Mouse (Mus musculus) spleen, embryonic (tissue): ENCODE data around the gene Traf6.

Source experiments
- CTCF ChIA-PET: fragments of 350-600 bp; sonication (Branson Sonifier 250); formaldehyde crosslinking; loops from one replicate; lab custom pipeline; 2022; lab: Charles Lee

Traf6 gene

DNA sequence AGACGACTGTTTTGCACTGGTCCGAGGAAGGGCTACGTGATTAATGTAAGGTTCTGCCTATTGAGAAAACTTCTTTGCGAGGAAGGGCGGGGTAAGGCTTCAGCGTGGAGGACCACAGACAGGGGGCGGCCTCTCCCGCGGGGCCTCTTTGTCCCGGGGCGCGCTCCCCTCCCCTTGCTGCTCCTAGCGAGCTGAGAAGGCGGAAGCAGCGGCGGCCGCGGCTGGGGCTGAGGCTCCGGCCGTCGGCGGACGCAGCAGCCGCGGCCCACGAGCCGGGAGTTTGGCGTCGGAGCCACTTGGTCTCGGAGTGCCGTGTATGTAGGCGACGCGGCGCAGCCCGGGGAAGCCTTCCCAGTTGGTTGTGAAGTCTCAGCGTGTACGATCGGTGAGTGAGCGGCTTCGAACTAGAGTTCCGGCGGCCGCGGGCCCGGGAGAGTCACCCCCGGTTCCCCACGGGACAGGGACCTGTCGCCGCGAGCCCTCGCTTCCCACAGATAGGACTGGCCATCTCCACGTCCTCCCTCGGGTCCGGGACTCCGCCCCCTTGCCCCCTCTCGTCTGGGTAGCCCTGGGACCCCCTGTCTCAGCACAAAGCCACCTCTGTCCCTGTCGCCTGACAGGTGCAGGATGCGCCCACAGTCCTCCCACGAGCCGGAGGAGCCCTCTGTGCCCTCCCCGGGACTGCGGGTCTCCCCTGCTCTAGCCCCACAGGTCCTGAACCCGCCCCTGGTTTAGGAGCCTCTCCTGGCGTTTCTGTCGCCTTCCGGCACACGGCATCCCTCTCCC, at the start of gene Traf6:
TSS of gene Traf6 (plus strand) at position 194 of the 786 bp plus-strand sequence.
- CTCF ChIA-PET, result interaction anchor here (0.5 to 0.6 kb wide), 2 partner anchors 14 to 21 kb away, joined by 3 to 8 read pairs; no protein-coding TSS in a partner anchor

DNA sequence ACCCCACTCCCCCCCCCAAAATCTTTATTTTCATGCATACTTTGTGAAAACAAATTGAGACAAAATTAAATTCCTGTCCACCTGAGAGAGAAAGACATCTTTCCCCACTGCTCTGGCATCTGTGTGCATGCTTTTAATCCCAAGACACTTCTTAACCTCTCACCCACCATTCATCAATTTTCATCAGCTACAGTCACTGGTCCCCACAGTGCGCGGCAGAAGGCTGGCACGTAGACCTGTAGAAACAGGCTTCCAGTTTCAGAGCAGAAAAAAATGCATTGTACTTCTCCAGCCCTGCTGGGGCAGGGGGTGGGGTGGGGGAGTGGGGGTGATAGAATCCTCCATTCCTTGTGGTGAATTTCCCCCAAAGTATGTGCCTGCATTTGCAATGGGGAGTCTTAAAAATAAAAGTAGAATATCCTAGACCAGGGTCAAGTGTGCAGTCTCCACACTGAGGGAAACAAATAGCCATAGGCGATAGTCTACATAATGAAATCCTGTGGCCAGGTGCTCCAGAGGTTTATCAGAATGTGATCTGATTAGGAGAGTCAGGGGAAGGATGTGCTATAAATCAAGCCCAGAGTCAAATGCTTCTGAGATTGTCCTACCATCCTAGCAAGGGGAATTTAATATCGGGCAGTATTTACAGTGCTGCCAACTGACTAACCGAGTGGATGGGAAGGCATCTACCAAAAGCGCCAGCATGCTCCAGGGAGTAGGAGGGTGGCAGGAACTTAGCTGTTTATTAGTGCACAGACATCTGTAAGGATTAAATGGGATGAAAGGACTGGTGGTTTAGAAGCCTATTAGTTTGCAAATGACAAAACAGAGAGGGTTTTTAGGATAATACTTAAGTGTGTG, 39.0 kb upstream of the Traf6 start:
- CTCF ChIA-PET, result no interaction called here

DNA sequence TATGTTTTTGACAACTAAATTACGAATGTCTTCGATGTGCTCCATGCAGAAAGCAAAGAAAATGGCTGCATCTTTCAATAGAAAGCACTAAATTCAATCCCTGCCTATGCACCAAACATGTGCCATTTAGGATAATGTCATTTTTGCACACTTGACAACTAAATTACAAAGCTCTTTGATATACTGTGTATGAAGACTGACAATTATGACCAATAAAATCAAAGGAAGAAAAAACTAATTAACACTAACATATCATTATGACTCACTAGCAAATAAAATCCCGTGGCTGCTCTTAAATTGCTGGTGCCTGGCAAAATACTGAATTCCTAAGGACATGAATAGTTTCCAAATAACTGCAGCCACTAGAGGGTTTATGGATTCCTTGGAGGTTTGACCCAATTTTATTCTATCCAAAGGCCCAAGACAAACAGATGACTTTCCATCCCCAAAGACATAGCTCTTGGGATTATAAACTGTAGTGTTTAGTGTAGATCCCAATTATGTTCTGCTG, 38.3 kb upstream of the Traf6 start:
- CTCF ChIA-PET, result no interaction called here

DNA sequence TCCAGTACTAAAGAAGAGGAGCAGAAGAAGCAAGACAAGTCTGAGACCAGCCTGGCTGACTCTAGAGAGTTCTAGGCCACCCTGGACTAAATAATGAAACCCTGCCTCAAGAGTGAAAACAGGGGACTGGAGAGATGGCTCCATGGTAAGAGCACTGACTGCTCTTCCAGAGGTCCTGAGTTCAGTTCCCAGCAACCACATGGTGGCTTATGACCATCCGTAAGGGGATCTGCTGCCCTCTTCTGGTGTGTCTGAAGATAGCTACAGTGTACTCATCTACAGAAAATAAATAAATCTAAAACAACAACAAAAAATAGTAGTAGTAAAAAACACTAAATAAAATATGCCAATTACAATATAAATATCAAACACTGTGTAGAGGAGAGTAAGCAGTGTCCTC, 32.4 kb upstream of the Traf6 start:
- CTCF ChIA-PET, result no interaction called here

DNA sequence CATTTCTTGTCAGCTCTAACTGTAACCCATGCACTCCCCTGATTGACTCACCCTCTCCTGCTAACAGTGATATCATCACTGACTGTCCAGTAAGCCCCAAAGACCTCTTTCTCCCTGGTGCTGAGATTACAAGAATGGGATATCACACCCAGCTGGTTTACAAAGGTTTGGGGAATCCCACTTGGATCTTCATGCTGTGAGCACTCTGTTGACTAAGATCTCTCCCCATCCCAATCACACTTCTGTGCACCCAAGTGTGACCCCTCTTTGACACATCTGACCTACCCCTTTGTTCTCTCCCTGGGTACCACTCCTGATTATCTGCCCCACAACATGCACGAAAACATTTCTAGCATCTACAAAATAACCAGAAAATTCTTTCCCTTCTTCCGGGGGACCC, 29.9 kb upstream of the Traf6 start:
- CTCF ChIA-PET, result no interaction called here

DNA sequence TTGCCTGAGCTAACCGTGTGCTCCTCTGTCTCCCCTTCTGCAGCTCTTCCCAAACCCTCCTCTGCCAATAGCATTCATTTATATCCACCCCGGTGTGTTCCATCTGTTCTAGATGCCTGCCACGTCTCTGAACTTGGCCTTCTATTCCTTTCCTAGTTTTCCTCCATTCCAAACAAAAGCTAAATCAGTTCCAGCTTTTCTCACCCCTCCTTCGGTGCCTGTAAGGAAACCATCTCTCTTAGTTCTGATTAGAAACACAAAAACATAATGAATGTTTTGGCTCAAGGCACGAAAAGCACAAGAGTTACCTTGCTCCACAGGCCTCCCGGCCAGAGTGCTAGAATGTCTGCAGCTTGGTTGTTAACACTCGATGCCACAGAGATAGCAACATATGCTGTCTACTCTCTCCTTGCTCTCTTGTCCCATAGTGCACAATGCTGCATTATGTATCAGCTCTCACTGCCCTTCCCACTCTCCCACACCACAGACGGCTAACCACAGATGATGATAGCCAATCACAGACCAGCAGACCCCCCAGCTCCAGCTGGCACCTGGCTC, 29.0 kb upstream of the Traf6 start, which contains the start of the genes Rag1 and B230118H07Rik:
TSS of gene Rag1 (minus strand) at position 388 of the 558 bp plus-strand sequence.
TSS of gene B230118H07Rik (minus strand) at position 419 of the 558 bp plus-strand sequence.
- CTCF ChIA-PET, result no interaction called here

DNA sequence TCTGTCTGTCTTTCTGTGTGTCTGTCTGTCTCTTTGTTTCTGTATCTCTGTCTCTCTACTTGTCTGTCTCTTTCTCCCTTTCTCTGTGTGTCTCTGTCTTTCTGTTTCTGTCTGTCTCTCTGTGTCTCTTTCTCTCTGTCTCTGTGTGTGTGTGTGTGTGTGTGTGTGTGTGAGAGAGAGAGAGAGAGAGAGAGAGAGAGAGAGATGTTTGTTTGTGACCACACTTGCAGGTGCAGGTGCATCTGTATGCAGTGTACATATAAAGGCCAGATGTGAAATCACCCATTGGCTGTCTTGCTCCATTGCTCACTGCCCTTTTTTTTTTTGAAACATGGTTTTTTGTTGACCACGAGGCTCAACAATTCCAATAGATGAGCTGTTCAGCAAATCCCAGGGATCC, 27.8 kb upstream of the Traf6 start:
- CTCF ChIA-PET, result no interaction called here

DNA sequence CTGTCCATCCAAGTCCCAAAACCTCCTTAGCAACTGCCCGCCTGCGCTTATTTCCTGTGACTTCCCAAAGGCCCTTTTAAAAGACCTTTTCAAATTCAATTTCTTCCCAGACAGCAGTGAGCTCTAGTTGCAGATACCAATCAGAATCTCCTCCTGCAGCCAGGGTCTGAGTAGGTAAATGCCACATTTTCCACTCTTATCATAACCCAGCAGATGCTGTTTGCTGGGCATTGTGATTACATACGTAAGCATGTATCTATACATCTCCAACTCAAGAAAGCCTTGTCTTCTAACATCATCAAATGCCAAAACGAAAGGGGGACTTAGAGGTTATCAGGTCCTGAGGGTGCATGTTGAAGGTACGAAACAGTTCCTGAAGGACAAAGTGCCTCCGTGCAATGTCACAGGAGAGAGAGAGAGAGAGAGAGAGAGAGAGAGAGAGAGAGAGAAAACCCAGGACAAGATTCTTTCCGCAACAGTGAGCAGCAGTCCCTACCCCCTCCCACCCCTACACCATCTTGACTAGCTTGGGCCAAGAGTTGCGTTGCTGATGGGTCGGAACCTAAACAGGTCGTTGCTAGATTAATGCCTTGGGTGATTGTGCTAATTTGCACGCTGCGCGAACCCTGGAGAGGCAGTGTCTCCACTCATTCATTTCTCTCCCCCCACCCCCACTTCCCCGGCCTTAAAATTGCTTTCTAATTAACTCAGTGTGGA, 25.9 kb upstream of the Traf6 start:
- CTCF ChIA-PET, result interaction anchor here (0.6 to 1.5 kb wide), 4 partner anchors 31 to 180 kb away, joined by 3 to 5 read pairs (median 3); no protein-coding TSS in a partner anchor

DNA sequence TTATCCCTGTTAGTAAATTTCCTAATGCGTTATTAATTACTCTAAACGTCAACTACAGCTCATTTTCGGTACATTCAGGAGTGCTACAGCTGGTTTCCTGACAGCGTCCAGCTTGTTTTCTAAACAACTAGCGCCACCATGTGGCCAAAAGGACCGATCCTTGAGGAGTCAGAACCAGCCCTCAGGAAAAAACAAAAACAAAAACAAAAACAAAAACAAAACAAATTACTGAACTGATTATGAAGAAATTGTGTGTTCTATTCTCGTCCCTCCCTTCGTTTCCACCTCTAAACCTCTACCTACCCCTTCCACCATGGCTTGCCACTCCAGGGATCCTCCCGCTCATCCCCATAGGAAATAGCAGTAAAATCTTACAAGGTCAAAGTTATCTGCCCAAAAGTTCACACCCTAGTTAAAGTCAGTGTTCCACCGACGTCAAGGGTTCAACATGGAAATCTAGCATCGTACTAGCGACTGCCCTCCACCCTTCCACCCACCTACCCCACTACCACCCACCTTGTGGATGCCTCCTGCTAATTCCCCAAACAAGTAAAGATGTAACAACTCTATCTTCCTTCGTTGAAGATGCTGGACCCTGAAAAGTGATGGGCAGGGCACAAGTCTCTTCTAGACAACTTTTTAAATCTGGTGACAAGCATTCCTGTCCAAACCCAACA, 25.2 kb upstream of the Traf6 start:
- CTCF ChIA-PET, result interaction anchor here (0.5 to 1.5 kb wide), 4 partner anchors 31 to 95 kb away, joined by 3 to 4 read pairs (median 3); no protein-coding TSS in a partner anchor

DNA sequence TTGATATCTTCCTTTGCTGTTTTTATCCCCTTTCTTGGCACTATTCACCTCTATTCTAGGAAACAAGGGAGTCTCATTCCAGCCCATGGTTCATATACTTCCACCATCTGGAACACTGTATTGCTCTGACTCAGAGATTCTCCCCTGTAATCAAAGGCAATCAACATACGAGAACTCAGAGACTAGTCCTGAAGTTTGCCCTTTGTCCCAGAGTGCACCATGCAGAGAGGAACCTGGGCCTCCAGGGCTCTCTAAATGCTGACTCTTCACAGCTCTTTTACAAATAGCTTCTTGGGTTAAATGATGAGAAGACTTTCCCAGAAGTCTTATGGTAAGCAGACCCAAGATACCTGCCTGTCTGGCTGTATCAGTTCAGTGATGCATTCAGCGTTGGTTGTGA, 17.7 kb upstream of the Traf6 start:
- CTCF ChIA-PET, result no interaction called here

DNA sequence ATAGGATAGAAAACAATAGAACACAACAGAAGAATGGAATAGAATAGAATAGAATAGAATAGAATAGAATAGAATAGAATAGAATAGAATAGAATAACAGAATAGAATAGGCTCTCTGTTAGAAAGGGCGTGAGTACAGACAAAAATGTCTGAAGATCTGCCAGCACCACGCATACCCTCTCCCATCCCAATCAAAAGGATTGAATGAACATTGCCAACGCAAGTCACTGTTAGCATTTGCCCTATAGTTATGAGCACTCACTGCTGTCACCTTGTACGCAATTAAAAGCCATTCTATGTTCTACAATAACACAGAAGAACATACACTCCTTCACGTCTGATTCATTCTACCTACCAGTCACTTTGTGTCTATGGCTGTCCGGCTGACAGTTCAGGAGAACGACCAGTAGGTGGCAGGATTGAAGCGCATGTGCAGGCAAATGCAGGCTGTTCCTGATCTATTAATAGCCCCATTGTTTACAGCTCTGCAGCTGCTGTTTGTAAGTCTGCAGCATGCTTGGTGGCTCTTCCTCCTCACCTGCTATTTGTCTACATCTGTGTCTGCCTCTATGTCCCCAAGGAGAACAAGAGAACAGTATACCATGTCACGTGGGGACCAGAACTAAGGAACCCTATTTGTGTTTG, 13.0 kb upstream of the Traf6 start:
- CTCF ChIA-PET, result no interaction called here

DNA sequence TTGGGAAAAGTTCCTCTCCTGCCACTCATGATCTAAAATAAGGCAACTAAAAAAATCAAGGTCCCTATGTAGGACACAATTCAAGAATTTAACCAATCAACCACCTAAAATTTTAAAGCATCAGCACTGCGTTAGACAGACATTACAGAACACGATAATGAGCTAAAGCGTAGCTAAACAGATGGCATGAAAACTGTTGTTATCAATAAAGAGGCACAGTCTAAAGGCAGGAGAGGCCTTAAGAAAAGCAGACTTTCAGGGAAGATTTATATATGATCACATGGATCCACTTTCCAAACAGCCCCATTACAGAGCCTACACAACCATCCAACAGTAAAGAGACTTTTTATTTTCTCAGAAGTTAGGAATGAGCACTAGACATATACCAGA, 12.5 kb upstream of the Traf6 start:
- CTCF ChIA-PET, result no interaction called here

DNA sequence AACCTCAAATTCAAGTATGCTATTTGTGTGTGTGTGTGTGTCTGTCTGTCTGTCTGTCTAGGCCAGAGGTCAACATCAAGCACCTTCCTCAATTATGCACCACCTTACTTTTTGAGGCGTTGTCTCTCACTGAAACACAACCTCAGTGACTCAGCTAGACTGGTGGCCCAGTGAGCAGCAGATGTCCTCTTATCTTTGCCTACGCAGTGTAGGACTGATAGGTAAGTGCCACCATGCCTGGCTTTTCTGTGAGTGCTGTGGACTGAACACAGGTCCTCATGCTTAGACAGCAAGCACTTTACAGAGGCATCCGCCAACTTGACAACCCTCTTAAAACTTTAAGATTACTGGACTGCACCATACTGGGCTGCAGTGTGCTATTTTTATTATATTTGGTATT, 9.5 kb upstream of the Traf6 start:
- CTCF ChIA-PET, result interaction anchor here (0.7 kb wide), 1 partner anchor 1654 kb away, joined by 3 read pairs; no protein-coding TSS in a partner anchor

DNA sequence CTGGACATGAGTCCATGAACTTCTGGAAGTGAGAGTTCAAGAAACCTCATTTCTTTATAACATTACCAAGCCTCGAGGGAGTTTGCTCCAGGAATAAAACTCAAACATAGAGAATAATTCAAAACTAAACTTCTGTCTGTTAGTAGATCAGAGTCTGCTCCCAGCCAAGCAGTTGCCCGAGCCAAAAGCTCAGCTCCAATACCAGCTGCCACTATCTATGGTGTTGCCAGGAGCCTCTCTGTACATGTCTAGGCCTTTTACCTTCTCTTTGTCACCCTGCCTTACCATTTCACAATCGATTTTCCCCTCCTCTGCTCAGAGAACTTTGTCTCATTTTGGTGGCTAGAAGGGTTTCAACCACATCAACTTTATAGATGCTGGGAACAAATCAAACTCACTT, 4.7 kb upstream of the Traf6 start:
- CTCF ChIA-PET, result no interaction called here

DNA sequence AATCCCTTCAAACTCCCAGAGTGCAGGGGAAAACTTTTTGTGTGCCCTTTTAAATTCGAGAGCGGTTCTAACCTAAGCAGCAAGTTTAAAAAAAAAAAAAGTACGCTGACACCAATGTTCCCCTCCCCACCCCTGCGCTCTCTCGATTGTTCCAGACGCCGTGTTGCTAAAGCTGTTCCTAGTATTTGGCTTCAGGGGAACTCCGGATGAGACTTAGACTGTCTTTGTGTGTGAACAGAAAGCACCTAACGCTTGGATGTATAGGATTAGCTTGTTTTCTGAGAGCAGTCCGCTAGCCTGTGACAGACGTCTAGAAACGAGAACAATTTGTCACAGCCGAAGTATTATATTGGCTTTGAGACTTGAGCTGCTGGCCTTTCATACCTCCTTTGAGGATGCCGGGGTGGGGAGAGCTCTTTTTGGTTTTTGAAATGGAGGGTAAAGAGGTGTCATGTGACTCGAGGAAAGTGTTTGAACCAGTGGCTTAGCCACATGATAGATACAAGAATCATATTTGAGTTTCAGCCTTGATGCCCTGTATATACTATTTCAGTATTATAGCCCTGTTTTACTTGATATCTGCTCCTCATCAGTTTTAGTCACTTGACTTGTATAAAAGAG, 1.0 kb downstream of the Traf6 start:
- CTCF ChIA-PET, result interaction anchor here (0.5 kb wide), 1 partner anchor 13 kb away, joined by 8 read pairs; no protein-coding TSS in a partner anchor

DNA sequence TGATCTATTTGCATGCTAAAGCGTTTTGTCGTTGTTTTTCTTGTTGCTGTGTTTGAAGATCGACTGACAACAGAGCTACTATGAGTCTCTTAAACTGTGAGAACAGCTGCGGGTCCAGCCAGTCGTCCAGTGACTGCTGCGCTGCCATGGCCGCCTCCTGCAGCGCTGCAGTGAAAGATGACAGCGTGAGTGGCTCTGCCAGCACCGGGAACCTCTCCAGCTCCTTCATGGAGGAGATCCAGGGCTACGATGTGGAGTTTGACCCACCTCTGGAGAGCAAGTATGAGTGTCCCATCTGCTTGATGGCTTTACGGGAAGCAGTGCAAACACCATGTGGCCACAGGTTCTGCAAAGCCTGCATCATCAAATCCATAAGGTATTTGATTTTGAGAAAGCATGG, 6.2 kb downstream of the Traf6 start:
- CTCF ChIA-PET, result no interaction called here

DNA sequence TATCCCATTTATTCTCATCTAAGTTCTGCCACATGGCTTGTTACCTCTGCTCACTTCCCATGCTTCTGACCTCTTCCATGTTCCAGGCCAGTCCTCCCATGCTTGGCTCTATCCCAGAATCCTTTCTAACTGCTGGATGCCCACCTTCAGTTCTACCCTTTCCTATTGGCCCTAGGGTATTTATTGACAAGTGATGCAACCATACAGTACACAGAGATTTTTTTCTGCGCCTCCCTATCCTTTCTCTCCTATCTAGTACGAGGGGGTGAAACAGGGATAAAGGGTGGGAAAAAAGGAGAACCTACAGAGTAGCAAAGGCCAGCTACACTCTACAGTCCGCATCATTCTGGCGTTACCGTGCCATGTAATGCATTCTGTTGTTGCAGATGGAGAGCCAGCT, 9.8 kb downstream of the Traf6 start:
- CTCF ChIA-PET, result no interaction called here

DNA sequence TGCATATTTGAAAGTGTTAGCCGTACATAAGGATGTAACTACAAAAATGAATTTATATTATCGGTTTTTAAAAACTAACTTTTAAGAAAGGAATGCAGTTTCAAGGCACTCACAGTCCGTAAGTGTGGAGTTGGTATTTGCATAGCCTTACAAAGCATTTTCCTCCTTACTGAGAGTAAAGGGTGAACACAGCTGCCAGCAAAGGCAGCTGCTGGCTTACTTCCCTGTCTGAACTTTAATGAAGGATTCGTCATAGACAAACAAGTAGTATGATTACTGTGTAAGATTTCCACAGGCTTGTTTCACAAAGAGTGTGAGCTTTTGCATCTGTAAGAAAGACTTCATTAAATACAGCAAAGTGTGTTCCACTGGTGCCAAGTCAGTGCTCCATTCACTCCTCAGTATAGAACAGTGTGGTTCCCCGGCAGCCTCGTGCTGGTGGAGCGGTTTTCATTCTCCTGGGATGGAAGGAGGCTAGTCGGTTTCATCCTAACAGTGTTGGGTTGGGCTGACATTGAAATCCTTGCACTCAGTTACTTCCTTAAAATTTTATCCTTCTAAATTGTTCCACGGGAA, 12.1 kb downstream of the Traf6 start:
- CTCF ChIA-PET, result no interaction called here

DNA sequence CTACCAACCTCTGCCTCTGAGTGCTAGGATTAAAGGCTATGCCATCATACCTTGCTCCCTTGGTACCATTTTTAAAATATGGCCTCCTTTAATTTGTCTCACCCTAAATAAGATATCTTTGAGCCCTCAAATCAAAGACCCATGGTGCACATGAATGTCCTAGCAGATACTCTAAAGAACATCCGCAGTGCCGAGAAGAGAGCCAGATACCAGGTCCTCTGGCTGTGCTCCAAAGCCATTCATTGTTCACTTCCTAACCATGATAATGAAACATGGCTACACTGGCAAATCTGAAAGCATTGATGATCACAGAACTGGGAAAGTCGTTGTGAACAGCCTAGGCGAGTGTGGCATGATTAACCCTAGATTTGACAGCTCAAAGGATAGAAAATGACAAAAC, 14.8 kb downstream of the Traf6 start:
- CTCF ChIA-PET, result interaction anchor here (0.6 to 1.6 kb wide), 4 partner anchors 13 to 256 kb away, joined by 3 to 8 read pairs (median 3); no protein-coding TSS in a partner anchor
